18 mouse cellular contexts compared by ENCODE assay signal in genomic region chr4:32251946-32252672, GRCm38 (mm10). TPM values are rescaled to one million over a fixed set of nuclear protein-coding genes. Genes with fewer than 3 reads are reported as not detected.
DNase-seq lines count a peak whose midpoint lies in the region; ATAC-seq lines count a peak whose summit lies in the region.
"Had no signal": no experiment of that assay in that cellular context is flagged by ENCODE, and none has a peak within 500 bp of the region (broad histone marks: within the 10 kb centered on the region; RNA-seq: fewer than 3 reads in every experiment).

No protein-coding gene starts in this region.

- no peaks in the 10 kb centered on the region for H3K36me3 ChIP-seq in heart, embryonic 13.5 days
- no peaks in the 10 kb centered on the region for H3K36me3 ChIP-seq in midbrain, embryonic 13.5 days
- H3K36me3 ChIP-seq in midbrain, embryonic 15.5 days (replicated peaks), result no peaks in the 10 kb centered on the region
- H3K36me3 ChIP-seq in forebrain, embryonic 15.5 days, result no peaks in the 10 kb centered on the region

- DNase-seq in heart, postnatal 14 days, result no peak
- DNase-seq in brain, adult 2 months (ENCODE audit: low read depth, low spot score), result peak; percentile 59
- DNase-seq in urinary bladder, postnatal 36 days (ENCODE audit: low spot score in 2 of 2), result no peak
- DNase-seq: cerebellum, adult 9-11 months; embryo, embryonic 11 days; heart, adult 18-20 months; heart, postnatal 36 days; kidney, adult 11 months; kidney, postnatal 4 days; liver, postnatal 0 days; lung, postnatal 36 days; right cerebral cortex, postnatal 14 days; thymus, adult 18-20 months had no signal

- H3K9me3 ChIP-seq in heart, embryonic 13.5 days, result no peaks in the 10 kb centered on the region
- H3K9me3 ChIP-seq in midbrain, embryonic 13.5 days, result no peaks in the 10 kb centered on the region
- no peaks in the 10 kb centered on the region for H3K9me3 ChIP-seq in midbrain, embryonic 15.5 days
- H3K9me3 ChIP-seq in forebrain, embryonic 15.5 days, result no peaks in the 10 kb centered on the region

- peaks cover 64% of the 10 kb centered on the region for H3K4me1 ChIP-seq in heart, embryonic 13.5 days
- H3K4me1 ChIP-seq in midbrain, embryonic 13.5 days (replicated peaks), result peaks cover 54% of the 10 kb centered on the region
- H3K4me1 ChIP-seq in midbrain, embryonic 15.5 days, result peaks cover 35% of the 10 kb centered on the region
- peaks cover 54% of the 10 kb centered on the region for H3K4me1 ChIP-seq in forebrain, embryonic 15.5 days

- WGBS in heart, embryonic 13.5 days, result 72% methylated on average over 15 of the region's 15 CpGs
- 41% methylated on average over 15 of the region's 15 CpGs for whole genome bisulfite sequencing in midbrain, embryonic 13.5 days
- WGBS in midbrain, embryonic 15.5 days, result 42% methylated on average over 15 of the region's 15 CpGs
- 24% methylated on average over 15 of the region's 15 CpGs for WGBS in forebrain, embryonic 15.5 days

- no peak overlapping the region for H3K4me3 ChIP-seq in heart, embryonic 13.5 days
- H3K4me3 ChIP-seq in midbrain, embryonic 13.5 days (replicated peaks), result no peak overlapping the region
- H3K4me3 ChIP-seq in midbrain, embryonic 15.5 days, result no peak overlapping the region
- H3K4me3 ChIP-seq in forebrain, embryonic 15.5 days, result no peak overlapping the region
- H3K4me3 ChIP-seq: erythroblast, embryonic 14.5 days had no signal

- no peak overlapping the region for H3K4me2 ChIP-seq in heart, embryonic 13.5 days
- no peak overlapping the region for H3K4me2 ChIP-seq in midbrain, embryonic 13.5 days (replicated peaks)
- H3K4me2 ChIP-seq in midbrain, embryonic 15.5 days, result no peak overlapping the region
- no peak overlapping the region for H3K4me2 ChIP-seq in forebrain, embryonic 15.5 days (replicated peaks)

- H3K27ac ChIP-seq in heart, embryonic 13.5 days (replicated peaks), result peak overlapping the region; percentile 95; the same call in 1 of the 2 replicates
- peak overlapping the region; percentile 25; the same call in 1 of the 2 replicates for H3K27ac ChIP-seq in midbrain, embryonic 13.5 days
- no peak overlapping the region for H3K27ac ChIP-seq in midbrain, embryonic 15.5 days
- 0 out of 2 replicates have a peak overlapping the region, but pooled peaks have one; percentile 4 for H3K27ac ChIP-seq in forebrain, embryonic 15.5 days (replicated peaks)

- ATAC-seq in heart, embryonic 13.5 days (ENCODE audit: extremely low read depth, insufficient number of reproducible peaks, low FRiP score, low TSS enrichment), result no peak
- ATAC-seq in midbrain, embryonic 13.5 days, result no peak
- ATAC-seq in midbrain, embryonic 15.5 days (replicated peaks), result no peak
- no peak for ATAC-seq in forebrain, embryonic 15.5 days (replicated peaks)
- ATAC-seq: liver, postnatal 0 days had no signal

- H3K9ac ChIP-seq in heart, embryonic 13.5 days, result no peak overlapping the region
- no peak overlapping the region for H3K9ac ChIP-seq in midbrain, embryonic 13.5 days (replicated peaks)
- no peak overlapping the region for H3K9ac ChIP-seq in midbrain, embryonic 15.5 days
- no peak overlapping the region for H3K9ac ChIP-seq in forebrain, embryonic 15.5 days (replicated peaks)

- no peaks in the 10 kb centered on the region for H3K27me3 ChIP-seq in heart, embryonic 13.5 days (replicated peaks)
- H3K27me3 ChIP-seq in midbrain, embryonic 13.5 days, result no peaks in the 10 kb centered on the region
- H3K27me3 ChIP-seq in midbrain, embryonic 15.5 days (replicated peaks), result no peaks in the 10 kb centered on the region
- H3K27me3 ChIP-seq in forebrain, embryonic 15.5 days, result no peaks in the 10 kb centered on the region

- intact Hi-C loops in heart, postnatal 14 days (cut with DNase I), result loop anchor here (5.0 kb wide), 1 partner anchor 45 kb away; no protein-coding TSS in a partner anchor

RNA-seq across cellular contexts. Expression of gene Bach2, which starts 13.5 kb away (rescaled TPM):
- polyA plus RNA-seq in heart, embryonic 13.5 days (2015; fragmentation: Nextera tagmentation; extraction: Ambion mirVana), result 7.0 and 7.1 TPM in 2 replicates
- 10 to 100 TPM; 11.2 TPM for total RNA-seq in heart, postnatal 14 days (2021)
- 21.3 and 22.7 TPM in 2 replicates for polyA plus RNA-seq in midbrain, embryonic 13.5 days (2015; fragmentation: Nextera tagmentation; extraction: Ambion mirVana)
- polyA plus RNA-seq in midbrain, embryonic 15.5 days (2015; fragmentation: Nextera tagmentation; extraction: Ambion mirVana), result 22.3 and 25.3 TPM in 2 replicates
- 33.8 and 34.9 TPM in 2 replicates for polyA plus RNA-seq in forebrain, embryonic 15.5 days (2015; fragmentation: Nextera tagmentation; extraction: Ambion mirVana)
